Mouse (Mus musculus) testis, adult 2 months (tissue): Measurements from ENCODE around the gene Eef2kmt.

Experiments used
- CTCF ChIP-seq: fragments of 200-500 bp; IDR thresholded peaks from 2 replicates; pipeline ENCODE4 v1.5.1; 2012; ENCODE audit warnings: low read depth, mild to moderate bottlenecking, inconsistent platforms, low read length, moderate library complexity; ENCODE audit not compliant: control insufficient read depth, insufficient read depth, insufficient replicate concordance
- POLR2A ChIP-seq: fragments of 200-500 bp; IDR thresholded peaks from 2 replicates; pipeline ENCODE4 v1.6.1; 2012; ENCODE audit warnings: low read depth, mild to moderate bottlenecking, inconsistent platforms, low read length, moderate library complexity; ENCODE audit not compliant: control insufficient read depth

DNA sequence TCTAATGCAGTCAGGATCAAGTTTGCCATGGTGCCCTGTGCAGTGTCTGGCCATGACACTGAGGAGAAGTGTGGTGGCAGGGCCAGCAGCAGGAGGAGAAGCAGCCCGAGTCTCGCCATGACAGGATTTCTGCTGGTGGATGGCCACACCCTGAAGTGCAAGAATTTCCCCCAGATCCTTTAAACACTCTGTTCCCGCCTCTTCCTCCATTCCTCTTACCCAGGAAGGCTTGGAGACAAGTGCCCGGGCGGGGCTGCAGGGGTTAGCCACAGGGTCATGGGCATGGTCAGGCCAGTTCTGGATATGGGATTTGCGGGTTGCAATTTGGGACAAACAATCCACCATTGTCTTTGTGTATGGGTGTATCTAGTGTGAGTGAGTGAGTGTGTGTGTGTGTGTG, 33.6 kb downstream of the Eef2kmt start, which contains the start of gene AU021092:
- TF ChIP-seq POLR2A, result no peak
- TF ChIP-seq CTCF, result no peak
